Mouse (Mus musculus) right cerebral cortex, postnatal 36 days (tissue): ENCODE measurements around the gene Gm3952.

Source experiments
- DNase-seq, 2 experiments: peaks; one replicate each; pipeline ENCODE4 v3.0.0; 2022; ENCODE audit warnings: low spot score in 2 of 2, mixed read lengths in 1 of 2

Gene Gm3952

GRCm38 (mm10) chr8:128798594-128798993, at the start of gene Gm3952:
Gm3952 (minus strand) TSS chr8:128798694.
- no peak for DNase-seq

DNA sequence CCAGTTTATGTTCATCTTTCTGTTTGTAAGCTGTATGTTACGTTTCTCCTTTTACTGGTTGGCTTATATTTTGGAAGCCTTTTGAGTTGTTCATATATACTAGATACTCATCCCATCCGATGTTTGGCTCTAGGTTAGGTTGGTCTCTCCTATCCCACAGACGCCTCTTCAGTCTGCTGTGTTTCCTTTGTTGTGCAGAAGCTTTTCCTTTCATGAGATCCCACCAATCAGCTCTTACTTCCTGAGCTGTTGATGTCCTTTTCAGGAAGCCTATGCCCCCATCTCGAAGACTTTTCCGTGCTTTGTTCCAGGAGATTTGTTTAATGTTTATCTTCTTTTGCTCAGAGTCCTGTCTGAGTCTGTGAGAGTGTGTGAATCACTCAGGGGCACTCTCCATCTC, 45.3 kb upstream of the Gm3952 start:
- no peak for DNase-seq

GRCm38 (mm10) chr8:128812521-128812920, 14.0 kb upstream of the Gm3952 start:
- no peak for DNase-seq

GRCm38 (mm10) chr8:128735692-128736091, 62.8 kb downstream of the Gm3952 start:
- no peak for DNase-seq

DNA sequence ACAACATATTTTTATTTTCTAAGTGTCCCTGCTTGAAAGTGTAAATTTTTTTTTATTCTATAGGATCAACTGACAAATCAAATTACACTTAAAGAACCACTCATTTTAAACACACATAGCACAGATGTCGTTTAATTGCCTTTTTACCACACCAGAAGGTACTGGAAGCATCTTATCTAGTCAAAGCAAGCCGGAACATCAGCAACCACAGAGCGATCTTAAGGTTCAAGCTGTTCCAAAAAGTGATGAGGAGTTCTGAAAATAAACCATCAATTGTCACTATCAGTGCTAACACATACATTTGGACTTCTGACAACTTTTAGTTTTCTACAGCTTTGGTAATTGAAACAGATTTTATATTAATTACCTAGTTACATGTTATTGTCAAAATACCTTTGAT, 64.4 kb downstream of the Gm3952 start:
- no peak for DNase-seq

- DNase-seq, result no peak
These were observed 66.2 kb downstream of the Gm3952 start for GRCm38 (mm10) chr8:128732254-128732653.

DNA sequence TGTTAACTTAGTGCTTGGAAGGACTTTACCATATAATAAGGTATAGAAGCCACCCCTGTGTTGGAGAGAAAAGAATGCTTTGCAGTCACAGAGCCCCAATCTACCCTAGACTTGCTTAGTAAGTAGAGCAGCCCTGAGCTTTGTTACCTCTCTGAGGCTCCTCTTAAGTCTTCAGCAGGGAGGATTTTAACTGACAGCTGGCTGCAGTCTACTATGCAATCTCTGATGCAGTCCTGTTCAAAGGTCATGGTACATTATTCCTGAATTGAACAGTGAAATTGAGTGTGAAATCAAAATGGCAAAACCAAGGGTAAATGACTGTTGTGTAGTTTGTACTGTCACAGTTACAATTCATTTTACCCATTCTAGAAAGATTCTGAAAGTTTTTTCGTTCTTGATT, 71.3 kb downstream of the Gm3952 start:
- DNase-seq, result no peak

DNA sequence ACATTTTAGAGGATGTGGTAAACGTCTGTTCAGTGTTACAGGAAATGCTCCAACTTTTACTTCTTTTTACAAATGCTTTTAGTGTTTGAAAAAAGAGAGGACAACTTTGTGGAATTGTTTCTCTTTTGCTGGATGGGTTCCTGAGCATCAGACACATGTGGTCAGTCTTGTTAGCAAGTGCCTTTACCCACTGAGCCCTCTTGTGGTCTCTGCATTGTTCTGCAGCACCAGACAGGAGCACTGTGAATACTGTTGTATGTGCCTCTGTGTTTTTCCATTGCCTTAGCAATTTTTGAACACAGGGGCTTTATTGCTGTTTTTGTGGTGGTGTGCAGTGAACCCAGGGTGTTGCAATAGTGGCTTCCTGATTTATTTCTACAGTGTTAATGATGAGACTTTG, 73.7 kb downstream of the Gm3952 start:
- DNase-seq, result peak in 1 of 2 experiments; percentile 20

DNA sequence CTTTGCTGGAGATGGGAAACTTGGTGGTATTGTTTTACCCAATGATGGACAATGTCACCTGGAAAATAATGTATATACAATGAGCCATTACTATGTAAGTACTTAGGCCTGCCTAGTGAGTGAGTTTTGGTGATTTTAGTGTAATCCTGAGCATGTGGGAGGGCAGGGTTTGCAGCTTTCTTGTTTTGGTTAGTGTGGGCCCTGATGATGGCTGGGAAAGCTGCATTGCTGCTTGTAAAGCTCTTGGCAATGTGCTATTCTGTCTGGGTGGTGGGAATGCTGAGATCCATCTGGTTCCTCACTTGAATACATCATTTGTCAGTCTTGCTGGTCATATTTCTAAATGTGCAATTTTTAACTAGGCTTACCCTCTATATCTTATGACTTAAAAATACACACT, 82.3 kb downstream of the Gm3952 start:
- peak; percentile 29 to 50 for DNase-seq

DNA sequence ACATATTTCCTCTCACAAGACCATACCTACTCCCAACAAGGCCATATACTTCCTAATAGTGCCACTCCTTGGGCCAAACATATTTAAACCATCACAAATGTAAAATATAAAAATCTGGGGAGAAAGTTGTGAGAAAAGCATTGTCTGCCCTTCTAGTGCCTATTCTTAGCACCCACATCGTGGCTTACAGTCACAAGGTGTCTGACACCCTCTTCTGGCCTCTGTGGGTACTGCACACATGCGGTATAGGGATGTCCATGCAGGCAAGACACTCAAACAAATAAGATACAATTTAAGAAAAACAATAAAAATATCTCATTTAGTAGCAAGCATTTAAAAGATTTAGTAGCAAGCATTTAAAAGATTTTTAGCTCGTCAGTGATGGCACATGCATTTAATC, 89.2 kb downstream of the Gm3952 start:
- DNase-seq, result peak; percentile 41 to 49

DNA sequence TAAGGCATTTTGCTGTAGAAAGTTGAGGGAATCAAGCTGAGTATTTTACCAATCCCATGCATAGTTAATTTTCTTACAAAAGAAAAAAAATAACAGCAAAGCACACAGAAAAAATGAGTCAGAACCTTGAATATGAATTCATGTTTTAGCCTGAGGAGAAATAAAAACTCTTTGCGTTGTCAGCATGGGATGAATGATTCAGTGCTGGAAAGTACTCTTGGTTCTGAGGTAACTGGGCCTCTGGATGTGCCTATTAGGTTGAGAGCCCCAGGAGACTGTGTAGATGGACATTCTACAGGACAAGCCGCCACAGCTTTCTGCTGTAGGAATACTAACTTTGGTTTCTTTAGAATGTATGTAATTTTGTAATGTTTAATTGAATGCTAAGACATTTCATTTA, 93.7 kb downstream of the Gm3952 start:
- DNase-seq, result no peak

DNA sequence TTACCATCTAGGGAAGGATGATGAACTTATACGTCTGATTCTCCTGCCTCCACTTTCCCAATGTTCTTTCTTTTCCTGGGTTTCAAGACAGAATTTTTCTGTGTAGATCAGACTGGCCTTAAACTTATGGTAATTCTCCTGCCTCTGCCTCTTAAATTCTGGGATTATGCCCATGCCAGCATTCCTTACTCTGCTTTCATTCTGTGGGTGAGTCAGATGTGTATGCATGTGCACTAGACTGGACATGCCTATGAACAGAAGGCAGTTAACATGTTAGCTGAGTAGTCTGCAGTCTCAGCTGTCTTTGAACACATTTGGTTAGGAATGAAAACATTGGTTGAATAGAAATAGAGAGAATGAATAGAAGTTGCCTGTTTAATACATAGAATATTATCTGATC, 94.1 kb downstream of the Gm3952 start:
- DNase-seq, result no peak

DNA sequence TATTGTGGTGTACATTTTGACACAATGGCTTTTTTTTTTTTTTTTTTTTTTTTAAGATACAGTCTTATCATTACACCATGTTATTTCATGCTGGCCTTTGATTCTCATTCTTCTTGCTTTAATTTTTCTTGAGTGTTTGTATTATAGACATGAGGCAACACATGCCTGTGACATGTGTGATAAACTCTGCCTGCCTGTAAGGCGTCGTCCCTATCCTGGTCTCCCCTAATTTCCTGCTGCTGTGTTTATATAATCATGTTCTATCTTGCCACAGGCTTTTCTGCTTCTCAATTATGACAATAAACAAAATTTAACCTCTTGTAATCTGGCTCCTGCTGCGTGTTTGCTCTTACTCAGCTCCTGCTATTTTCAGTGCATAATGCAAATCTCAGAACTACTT, 100.5 kb downstream of the Gm3952 start:
- no peak for DNase-seq

GRCm38 (mm10) chr8:128696701-128697397, 101.6 kb downstream of the Gm3952 start:
- no peak for DNase-seq
